Mouse (Mus musculus) spleen, adult 2 months (tissue): ENCODE measurements around the gene Pigf. TPM values are rescaled to one million over a fixed set of nuclear protein-coding genes. Genes with fewer than 3 reads are reported as not detected.

Source experiments
- DNase-seq, 2 experiments: peaks; one replicate each; pipeline versions ENCODE4 v3.0.0 to v3.0.0-alpha.2; 2012 to 2021; ENCODE audit warnings: low spot score in 2 of 2, low read depth in 1 of 2
- H3K27ac ChIP-seq: fragments of 200-500 bp; 2 replicates; pipeline ENCODE4 v1.5.1; 2012; ENCODE audit warnings: low read length, inconsistent platforms; ENCODE audit not compliant: insufficient read depth
- H3K27me3 ChIP-seq: fragments of 200-500 bp; 2 replicates; pipeline ENCODE4 v1.6.1; 2012; ENCODE audit warnings: mild to moderate bottlenecking, moderate library complexity, low read length, inconsistent platforms; ENCODE audit not compliant: control insufficient read depth, insufficient read depth
- H3K36me3 ChIP-seq: fragments of 200-500 bp; 2 replicates; pipeline ENCODE4 v1.6.1; 2012; ENCODE audit warnings: mild to moderate bottlenecking, low read length, inconsistent platforms; ENCODE audit not compliant: control insufficient read depth, insufficient read depth
- H3K4me1 ChIP-seq: fragments of 200-500 bp; 2 replicates; pipeline ENCODE4 v1.6.1; 2011; ENCODE audit warnings: inconsistent platforms; ENCODE audit not compliant: control insufficient read depth, insufficient read depth, insufficient read length
- H3K4me3 ChIP-seq: fragments of 200-500 bp; 2 replicates; pipeline ENCODE4 v1.5.1; 2011; ENCODE audit warnings: mild to moderate bottlenecking, inconsistent platforms; ENCODE audit not compliant: insufficient read depth, insufficient read length; ENCODE audit errors: extremely low read depth
- CTCF ChIP-seq: fragments of 200-500 bp; IDR thresholded peaks from 2 replicates; pipeline ENCODE4 v1.5.1; 2011; ENCODE audit warnings: mild to moderate bottlenecking, inconsistent platforms; ENCODE audit not compliant: insufficient read depth, insufficient read length, insufficient replicate concordance; ENCODE audit errors: extremely low read depth
- POLR2A ChIP-seq: fragments of 200-500 bp; IDR thresholded peaks from 2 replicates; pipeline ENCODE4 v1.6.1; 2011; ENCODE audit warnings: low read depth, low read length, inconsistent platforms
- WGBS: fragments of 180-500 bp; shearing (Covaris S2); methylation state at CpG from one replicate; pipeline ENCODE4 v1.1.7; 2018; 5-methylcytosine and 5-hydroxymethylcytosine counted together
- polyA plus RNA-seq: library from polyadenylated mRNA; depleted of rRNA; stranded (reverse); fragments of >200 nt; gene quantifications from 2 replicates; pipeline ENCODE4 v1.2.3, GENCODE M21; 2012

Gene Pigf
- polyA plus RNA-seq, 1 experiment: 2.2 TPM

DNA sequence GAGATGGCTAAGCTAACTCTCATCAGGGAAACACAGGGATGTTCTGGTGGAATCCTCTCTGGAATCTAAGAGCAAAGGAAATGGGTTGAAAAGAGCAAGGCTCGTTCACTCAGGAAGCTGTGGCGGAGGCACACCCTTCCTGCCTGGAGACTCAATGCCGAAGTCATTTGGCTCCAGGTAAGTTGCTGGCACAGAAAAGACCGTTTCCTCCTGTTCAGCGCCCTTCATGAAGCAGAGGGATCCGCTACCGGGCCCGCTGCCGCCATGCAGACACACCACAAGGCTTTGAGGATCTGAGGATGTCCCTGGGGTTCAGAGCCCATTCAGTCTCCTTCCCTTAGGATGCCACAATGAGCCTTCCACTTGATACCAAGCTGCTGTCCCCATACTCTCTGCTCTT lies 37.4 kb upstream of the Pigf start:
- H3K36me3 ChIP-seq: no peaks in the 10 kb centered on the region
- no peak for TF ChIP-seq CTCF
- TF ChIP-seq POLR2A: no peak
- no peak overlapping the region for H3K4me3 ChIP-seq
- 42% methylated on average over 9 of the region's 9 CpGs for WGBS
- DNase-seq: no peak
- no peaks in the 10 kb centered on the region for H3K27me3 ChIP-seq
- H3K4me1 ChIP-seq: peaks cover 11% of the 10 kb centered on the region; the same call in 1 of the 2 replicates
- H3K27ac ChIP-seq: no peak overlapping the region

DNA sequence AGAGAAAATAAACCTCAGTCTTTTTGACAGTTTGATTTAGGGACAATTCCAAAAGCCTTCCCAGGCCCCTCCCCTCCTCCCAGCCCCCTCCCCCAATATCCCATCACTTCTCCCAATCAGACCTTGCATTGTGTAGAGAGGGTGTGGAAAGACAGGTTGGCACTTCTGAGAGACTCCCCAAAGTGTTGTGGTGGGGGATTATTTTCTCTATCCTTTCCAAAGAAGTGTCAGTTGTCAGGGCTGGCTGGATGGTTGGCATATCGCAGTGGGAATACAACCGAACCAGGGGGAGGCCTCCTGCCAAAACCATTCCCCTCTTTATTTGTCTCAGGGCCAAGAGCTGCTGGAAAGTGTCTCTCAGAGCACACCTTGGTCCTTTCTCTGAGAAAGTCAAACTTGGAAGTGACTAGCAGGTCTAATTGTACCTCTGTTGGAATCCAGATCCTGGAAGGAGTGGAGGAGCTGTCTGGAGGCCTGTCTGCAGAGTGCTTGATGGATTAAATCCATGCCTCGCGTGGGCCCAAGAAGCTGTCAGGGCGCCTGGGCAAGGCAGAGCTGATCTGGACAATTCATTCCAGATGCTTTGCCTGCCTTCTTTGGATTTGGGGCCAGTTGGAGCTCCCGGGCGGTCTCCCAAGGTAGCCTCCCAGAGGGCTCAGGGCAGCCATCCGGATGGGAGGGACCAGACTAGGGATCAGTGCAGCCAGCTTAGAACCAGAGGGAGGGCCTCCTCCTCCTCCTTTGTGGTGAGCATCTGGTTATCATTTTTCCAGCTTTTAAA lies 32.5 kb upstream of the Pigf start:
- TF ChIP-seq CTCF: no peak
- TF ChIP-seq POLR2A: no peak
- WGBS: 90% methylated on average over 8 of the region's 8 CpGs
- H3K27me3 ChIP-seq: no peaks in the 10 kb centered on the region
- no peak overlapping the region for H3K27ac ChIP-seq
- H3K4me1 ChIP-seq: peaks cover 2% of the 10 kb centered on the region; the same call in 1 of the 2 replicates
- no peak for DNase-seq
- no peaks in the 10 kb centered on the region for H3K36me3 ChIP-seq
- H3K4me3 ChIP-seq: no peak overlapping the region

DNA sequence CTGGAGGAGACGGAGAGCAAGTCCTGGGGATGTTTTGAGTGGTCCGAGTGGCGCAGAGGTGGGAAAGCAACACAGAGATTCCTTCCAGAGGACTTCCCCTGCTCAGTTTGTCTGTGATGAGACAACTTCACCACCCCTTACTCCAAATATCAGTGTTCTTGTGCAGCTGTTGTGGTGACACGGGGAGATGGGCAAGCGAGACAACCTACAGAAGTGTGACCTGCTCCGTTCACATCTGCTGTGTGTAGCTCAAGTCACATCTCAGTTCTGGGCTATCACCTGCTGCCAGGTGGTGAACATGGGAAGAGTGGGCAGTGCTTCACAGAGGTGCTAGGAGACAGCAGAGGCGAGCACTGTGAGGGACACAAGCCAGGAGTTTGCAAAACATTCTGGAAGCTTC lies 31.6 kb upstream of the Pigf start:
- no peaks in the 10 kb centered on the region for H3K27me3 ChIP-seq
- H3K4me3 ChIP-seq: no peak overlapping the region
- no peak for TF ChIP-seq POLR2A
- TF ChIP-seq CTCF: no peak
- 82% methylated on average over 7 of the region's 7 CpGs for WGBS
- DNase-seq: no peak
- no peak overlapping the region for H3K27ac ChIP-seq
- no peaks in the 10 kb centered on the region; the same call in 1 of the 2 replicates for H3K4me1 ChIP-seq
- no peaks in the 10 kb centered on the region for H3K36me3 ChIP-seq

DNA sequence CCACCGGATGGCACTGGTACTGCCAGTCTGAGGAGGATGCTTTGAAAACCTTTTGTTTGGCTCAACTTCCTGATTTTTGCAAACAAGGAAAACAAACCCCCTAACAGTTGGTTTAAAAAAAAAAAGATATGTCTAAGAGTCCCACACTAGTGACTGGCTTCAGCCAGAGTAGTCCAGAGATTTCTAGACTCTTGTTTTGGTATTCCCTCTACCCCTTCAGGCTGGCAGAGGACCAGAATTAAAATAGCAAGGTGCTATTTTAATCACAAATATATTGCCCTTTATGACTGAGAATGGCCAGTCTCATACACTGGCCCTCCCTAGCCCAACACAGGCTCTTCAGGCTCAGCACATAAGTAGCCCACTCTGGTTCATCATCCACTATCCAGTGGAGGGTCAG lies 30.5 kb upstream of the Pigf start:
- Histone ChIP-seq H3K4me1 (no peaks in the 10 kb centered on the region; the same call in 1 of the 2 replicates), H3K27ac (no peak overlapping the region), H3K4me3 (no peak overlapping the region), H3K36me3 (no peaks in the 10 kb centered on the region), H3K27me3 (no peaks in the 10 kb centered on the region)
- TF ChIP-seq POLR2A (no peak), CTCF (no peak)
- WGBS: 28% methylated on average over 1 of the region's 1 CpGs
- DNase-seq: no peak

DNA sequence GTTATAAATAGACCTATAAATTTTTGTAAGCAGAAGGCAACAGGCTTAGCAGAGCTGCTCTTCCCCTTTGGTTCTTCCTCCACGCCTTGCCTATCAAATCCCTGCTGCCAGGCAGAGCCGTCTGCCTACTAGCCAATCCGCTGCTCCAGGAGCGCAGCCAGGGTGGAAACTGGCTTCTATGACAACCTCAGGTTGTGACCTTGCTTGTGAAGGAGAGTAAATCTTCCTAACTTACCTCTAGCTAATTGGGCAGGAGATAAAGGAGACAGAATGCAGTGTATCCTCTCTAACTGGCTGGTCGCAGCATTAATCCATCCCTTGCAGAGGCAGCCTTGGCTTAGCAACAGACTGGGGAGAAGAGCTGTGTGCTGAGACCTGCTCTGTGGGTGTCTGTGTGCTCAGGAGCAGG lies 29.8 kb upstream of the Pigf start:
- no peaks in the 10 kb centered on the region for H3K36me3 ChIP-seq
- no peak for DNase-seq
- H3K27ac ChIP-seq: no peak overlapping the region
- WGBS: 54% methylated on average over 5 of the region's 5 CpGs
- no peaks in the 10 kb centered on the region; the same call in 1 of the 2 replicates for H3K4me1 ChIP-seq
- no peak overlapping the region for H3K4me3 ChIP-seq
- TF ChIP-seq POLR2A (no peak), CTCF (no peak)
- no peaks in the 10 kb centered on the region for H3K27me3 ChIP-seq

- H3K36me3 ChIP-seq: no peaks in the 10 kb centered on the region
- no peak for DNase-seq
- H3K4me3 ChIP-seq: no peak overlapping the region
- H3K27ac ChIP-seq: no peak overlapping the region
- no peaks in the 10 kb centered on the region for H3K27me3 ChIP-seq
- 88% methylated on average over 5 of the region's 5 CpGs for WGBS
- H3K4me1 ChIP-seq: no peaks in the 10 kb centered on the region; the same call in 1 of the 2 replicates
- no peak for TF ChIP-seq CTCF
- no peak for TF ChIP-seq POLR2A
Measured at GRCm38 (mm10) chr17:87053921-87054320, 28.7 kb upstream of the Pigf start.

DNA sequence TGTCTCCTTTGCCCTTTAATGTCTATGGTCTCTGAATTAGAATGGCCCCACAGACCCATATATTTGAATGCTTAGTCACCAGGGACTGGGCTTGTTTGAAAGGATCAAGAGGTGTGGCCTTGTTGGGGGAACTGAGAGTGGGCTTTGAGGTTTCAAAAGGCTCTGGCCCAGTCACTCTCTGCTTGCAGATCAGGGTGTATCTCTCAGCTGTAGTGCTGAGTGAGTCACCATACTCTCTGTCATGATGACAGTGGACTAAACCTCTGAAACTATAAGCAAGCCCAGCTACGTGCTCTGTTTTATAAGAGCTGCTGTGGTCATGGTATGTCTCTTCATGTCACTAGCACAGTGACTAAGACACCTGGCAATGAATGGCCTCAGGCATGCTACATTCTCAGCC lies 27.2 kb upstream of the Pigf start:
- no peak for DNase-seq
- Histone ChIP-seq H3K4me1 (no peaks in the 10 kb centered on the region; the same call in 1 of the 2 replicates), H3K36me3 (no peaks in the 10 kb centered on the region), H3K27me3 (no peaks in the 10 kb centered on the region), H3K27ac (no peak overlapping the region), H3K4me3 (no peak overlapping the region)
- TF ChIP-seq CTCF (no peak), POLR2A (no peak)
- WGBS: 66% methylated on average over 1 of the region's 1 CpGs
